Mouse (Mus musculus) liver, postnatal 0 days (tissue): Measurements from ENCODE around the gene Mus81.

ENCODE experiments used
- CTCF ChIP-seq: sonication (generic); IDR thresholded peaks from 2 replicates; pipeline ENCODE4 v1.5.1; 2016; ENCODE audit warnings: antibody characterized with exemption, low read depth
- EP300 ChIP-seq: IDR thresholded peaks from 2 replicates; pipeline ENCODE4 v1.6.1; 2016; ENCODE audit warnings: antibody characterized with exemption, low read depth, mild to moderate bottlenecking

GRCm38 (mm10) chr19:5445747-5446146 is 42.5 kb downstream of the Mus81 start:
- no peak for TF ChIP-seq CTCF
- TF ChIP-seq EP300, result no peak
